Mouse (Mus musculus) heart, postnatal 0 days (tissue): Measurements from ENCODE around the gene Adh5.

Experiments used
- CTCF ChIP-seq: IDR thresholded peaks from 2 replicates; pipeline ENCODE4 v1.5.1; 2016; ENCODE audit warnings: antibody characterized with exemption, control low read depth, low read depth
- EP300 ChIP-seq: IDR thresholded peaks from 2 replicates; pipeline ENCODE4 v1.6.1; 2016; ENCODE audit warnings: antibody characterized with exemption, low read depth

- TF ChIP-seq EP300 (no peak), CTCF (no peak)
Observed at GRCm38 (mm10) chr3:138479489-138479888, 36.6 kb downstream of the Adh5 start.
